Mouse (Mus musculus): Measurements from ENCODE around the gene Tmem239.

The Tmem239 gene

DNA sequence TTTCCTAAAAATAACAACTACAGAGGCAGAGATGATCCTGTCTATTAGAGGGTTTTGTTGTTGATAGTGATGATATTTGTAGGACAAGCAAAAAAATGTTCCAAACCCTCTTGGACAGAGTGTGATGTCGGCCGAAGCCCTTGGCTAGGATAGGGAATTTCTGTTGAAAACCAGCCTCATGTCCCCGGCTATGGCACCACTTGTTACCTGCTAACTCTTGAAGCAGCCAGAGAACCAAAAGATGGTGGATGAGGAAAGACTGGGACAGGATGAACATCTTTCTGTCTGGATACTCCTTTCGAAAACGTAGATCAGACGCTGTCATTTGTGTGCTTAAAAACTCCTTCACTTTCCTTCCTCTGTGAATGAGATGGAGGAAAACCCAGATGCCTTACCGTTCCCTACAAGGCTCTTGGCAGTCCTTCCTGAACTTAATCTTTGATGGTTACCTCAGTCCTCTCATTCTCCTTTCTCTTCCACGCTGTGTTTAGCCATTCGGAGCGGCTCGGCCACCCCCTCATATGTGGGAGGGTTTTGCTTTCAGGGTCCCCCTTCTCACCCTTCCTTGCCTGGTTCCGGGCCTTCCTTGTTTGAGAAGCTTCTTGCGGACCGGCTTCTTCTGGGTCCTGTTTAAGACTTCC, 44.9 kb downstream of the Tmem239 start:
- no peak for DNase-seq (ENCODE audit: low spot score)

DNA sequence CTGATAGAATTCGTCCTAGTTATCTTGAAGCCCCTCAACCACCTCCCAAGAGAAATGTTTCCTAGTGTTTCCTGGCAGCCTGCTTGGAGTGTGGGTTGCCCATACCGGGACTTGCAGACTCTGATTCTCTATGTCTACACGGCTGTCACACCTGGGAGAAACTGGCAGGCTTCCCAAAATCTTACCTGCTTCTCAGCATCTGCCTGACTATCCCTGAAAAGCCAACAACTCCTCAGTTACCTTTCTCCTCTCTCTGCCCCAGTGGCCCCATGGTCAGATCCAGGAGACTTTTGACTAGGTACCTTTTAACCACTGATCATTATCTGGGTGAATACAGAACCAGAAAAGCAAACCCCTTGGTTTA, 45.4 kb downstream of the Tmem239 start:
- no peak for DNase-seq (ENCODE audit: low spot score)

DNA sequence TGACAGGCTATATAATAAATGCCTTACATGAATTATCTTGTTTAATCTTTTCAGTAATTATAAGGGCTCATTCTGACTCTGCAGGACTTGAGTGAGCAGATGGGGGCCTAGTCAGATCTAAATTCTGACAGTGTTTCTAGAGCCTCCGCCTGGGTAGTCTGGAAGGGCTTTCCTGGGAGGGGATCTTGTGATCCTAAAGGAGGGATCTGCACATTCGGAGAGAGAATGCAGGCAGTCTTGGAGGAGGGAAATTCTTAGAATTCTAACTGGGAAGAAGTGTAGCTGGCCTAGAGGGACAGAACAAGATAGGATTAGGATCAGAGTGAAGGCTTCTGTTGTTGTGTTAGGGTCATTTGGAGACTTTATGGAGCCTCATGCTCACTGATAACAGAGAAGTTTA, 46.0 kb downstream of the Tmem239 start:
- no peak for DNase-seq (ENCODE audit: low spot score)

DNA sequence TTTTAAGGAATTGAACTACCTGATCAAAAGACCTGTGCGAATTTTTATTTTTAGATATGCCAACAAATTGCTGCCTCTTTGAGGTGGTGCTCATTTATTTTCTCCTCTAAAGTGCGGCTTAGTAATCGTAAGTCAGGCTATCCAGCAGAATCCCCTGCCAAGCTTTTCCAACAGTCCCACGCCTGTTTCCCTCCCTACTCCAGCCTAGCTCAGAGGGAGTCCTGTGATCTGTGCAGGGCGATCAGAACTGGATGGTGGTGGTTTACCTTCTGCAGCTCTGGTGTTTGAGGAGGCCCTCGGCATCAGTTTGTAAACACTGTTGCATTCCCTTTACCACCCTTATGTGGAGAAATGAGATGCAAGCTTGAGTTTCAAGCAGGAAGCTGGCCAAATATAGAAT, 47.1 kb downstream of the Tmem239 start:
- DNase-seq (ENCODE audit: low spot score): no peak

DNA sequence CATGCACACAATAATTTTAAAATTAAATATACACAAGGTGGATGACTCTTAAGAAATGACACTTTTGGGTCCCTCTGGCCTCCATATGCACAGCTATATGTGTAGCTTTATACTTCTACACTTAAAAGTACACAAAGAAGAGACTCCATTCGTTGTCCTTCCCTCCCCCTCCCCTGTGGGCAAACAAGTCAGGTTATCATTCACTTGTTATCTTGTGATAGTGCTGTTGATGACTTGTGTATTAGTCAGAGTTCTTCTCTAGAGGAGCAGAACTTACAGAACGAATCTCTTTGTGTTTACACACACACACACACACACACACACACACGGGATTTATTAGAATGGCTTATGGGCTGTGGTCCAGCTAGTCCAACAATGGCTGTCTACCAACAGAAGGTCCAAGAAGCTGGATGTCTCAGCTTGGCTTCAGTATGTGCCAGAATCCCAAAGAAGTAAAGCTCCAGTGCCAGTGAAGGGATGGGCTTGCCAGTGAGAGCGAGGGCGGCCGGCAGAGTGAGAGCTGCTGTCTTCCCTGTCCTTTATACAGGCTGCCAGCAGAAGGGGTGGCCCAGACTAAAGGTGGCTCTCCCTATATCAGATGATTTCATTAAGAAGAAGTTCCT, 48.6 kb downstream of the Tmem239 start:
- peak; percentile 88 for DNase-seq (ENCODE audit: low spot score)
